ENCODE assay signal across 11 mouse cellular contexts in the genomic region with DNA sequence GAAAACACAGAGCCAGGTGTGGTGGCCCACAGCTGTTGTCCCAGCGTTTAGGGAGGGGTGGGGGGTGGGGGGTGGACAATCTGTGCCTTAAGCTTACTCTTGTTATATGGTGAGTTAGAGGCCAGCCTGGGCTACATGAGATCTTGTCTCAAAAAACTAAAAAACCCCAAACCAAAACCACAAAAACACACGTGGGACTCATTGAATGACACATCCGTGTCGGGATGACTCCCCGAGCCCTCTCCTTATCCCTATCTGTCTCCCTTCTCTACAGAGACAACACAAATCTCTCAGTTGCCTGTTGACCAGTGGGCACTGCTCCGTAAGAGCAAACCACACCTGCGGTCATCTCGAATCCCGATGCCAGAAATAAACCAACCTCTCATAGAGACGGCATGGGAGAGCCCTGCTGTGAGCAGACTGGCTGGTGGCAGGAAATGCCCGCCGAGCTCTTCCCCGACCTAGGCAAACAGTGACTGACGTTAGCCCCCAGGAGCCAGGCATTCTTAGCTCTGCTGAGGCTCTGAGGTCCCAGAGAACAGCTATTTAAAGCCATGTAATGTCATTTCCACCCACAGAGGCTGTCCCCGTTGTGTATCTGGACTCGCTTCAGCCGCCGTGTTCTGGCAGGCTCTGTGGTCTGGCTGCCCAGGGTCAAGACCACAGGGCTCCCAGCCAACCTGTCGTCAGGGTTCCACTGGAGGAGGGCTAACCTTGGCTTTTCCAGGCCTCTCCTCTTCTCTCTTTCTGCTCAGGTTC. TPM values are rescaled to one million over a fixed set of nuclear protein-coding genes. Genes with fewer than 3 reads are reported as not detected.
DNase-seq lines count a peak whose midpoint lies in the region; ATAC-seq and TF ChIP-seq lines count a peak whose summit lies in the region.
"Had no signal": no experiment of that assay in that cellular context is flagged by ENCODE, and none has a peak within 500 bp of the region (broad histone marks: within the 10 kb centered on the region; RNA-seq: fewer than 3 reads in every experiment).

No protein-coding gene starts in this region.

- H3K27me3 ChIP-seq in C2C12 (ENCODE audit: control insufficient read depth, insufficient read depth, insufficient read length): peaks cover 3% of the 10 kb centered on the region
- H3K27me3 ChIP-seq in heart, embryonic 15.5 days: no peaks in the 10 kb centered on the region
- H3K27me3 ChIP-seq: forebrain, embryonic 13.5 days; neural tube, embryonic 12.5 days; stomach, embryonic 15.5 days had no signal

- H3K79me3 ChIP-seq in C2C12 (ENCODE audit: low read depth): no peaks in the 10 kb centered on the region

- peaks cover 8% of the 10 kb centered on the region for H3K4me1 ChIP-seq in heart, embryonic 15.5 days (replicated peaks)
- H3K4me1 ChIP-seq: stomach, embryonic 15.5 days had no signal

- DNase-seq in cerebellum, adult 11 months: peak; percentile 14
- peak; percentile 65 to 72 for DNase-seq in cerebellum, postnatal 25 days
- no peak for DNase-seq in frontal cortex, postnatal 36 days (ENCODE audit: low spot score in 2 of 2)
- DNase-seq in right cerebral cortex, adult 2 months (ENCODE audit: low spot score in 2 of 2): no peak

- H3K27ac ChIP-seq in heart, embryonic 15.5 days: peak overlapping the region; percentile 71
- H3K27ac ChIP-seq: forebrain, embryonic 13.5 days; neural tube, embryonic 12.5 days; stomach, embryonic 15.5 days had no signal

- H3ac ChIP-seq in C2C12 (ENCODE audit: control insufficient read depth, insufficient read length, low read depth): no peak overlapping the region

- no peaks in the 10 kb centered on the region for H3K36me3 ChIP-seq in C2C12 (ENCODE audit: control insufficient read depth, insufficient read depth)
- no peaks in the 10 kb centered on the region for H3K36me3 ChIP-seq in heart, embryonic 15.5 days
- H3K36me3 ChIP-seq: neural tube, embryonic 12.5 days; stomach, embryonic 15.5 days had no signal

- 26% methylated on average over 19 of the region's 19 CpGs for WGBS in heart, embryonic 15.5 days

- ATAC-seq in cerebellum, adult (ENCODE audit: insufficient number of reproducible peaks, low FRiP score, low TSS enrichment): no peak; the same call in 1 of the 2 replicates
- ATAC-seq in heart, embryonic 15.5 days (replicated peaks; ENCODE audit: insufficient number of reproducible peaks, insufficient read depth, low FRiP score, low read depth): peak; percentile 50
- no peak for ATAC-seq in erythroid progenitor cell, adult 5-6 weeks (replicated peaks; ENCODE audit: low FRiP score, poor library complexity, severe bottlenecking)
- ATAC-seq: forebrain, embryonic 13.5 days had no signal

- H3K9ac ChIP-seq in heart, embryonic 15.5 days: no peak overlapping the region; the same call in 1 of the 2 replicates
- H3K9ac ChIP-seq: forebrain, embryonic 13.5 days; neural tube, embryonic 12.5 days; stomach, embryonic 15.5 days had no signal

- no peak for TF ChIP-seq CTCF in C2C12 (IDR thresholded peaks at IDR 0.05; ENCODE audit: control insufficient read depth, insufficient read depth, insufficient read length)

- H3K4me2 ChIP-seq in heart, embryonic 15.5 days: peak overlapping the region; percentile 30
- H3K4me2 ChIP-seq: forebrain, embryonic 13.5 days; neural tube, embryonic 12.5 days; stomach, embryonic 15.5 days had no signal

- no peaks in the 10 kb centered on the region for H3K79me2 ChIP-seq in C2C12 (ENCODE audit: control insufficient read depth, insufficient read depth)

- no peak overlapping the region for H3K4me3 ChIP-seq in C2C12 (ENCODE audit: insufficient read depth, poor library complexity, severe bottlenecking)
- H3K4me3 ChIP-seq in heart, embryonic 15.5 days: no peak overlapping the region
- H3K4me3 ChIP-seq: forebrain, embryonic 13.5 days; neural tube, embryonic 12.5 days; stomach, embryonic 15.5 days had no signal

- H3K9me3 ChIP-seq in heart, embryonic 15.5 days (replicated peaks): no peaks in the 10 kb centered on the region
- H3K9me3 ChIP-seq: forebrain, embryonic 13.5 days; neural tube, embryonic 12.5 days; stomach, embryonic 15.5 days had no signal

TF ChIP-seq in C2C12, 6 proteins besides CTCF, POLR2A, EP300 and RAD21:
- peak; percentile 27 for TF ChIP-seq USF1 (IDR thresholded peaks at IDR 0.05; ENCODE audit: low read depth)
- no peak for TF ChIP-seq FOSL1 (IDR thresholded peaks at IDR 0.05; ENCODE audit: insufficient read depth, low read length, poor library complexity, severe bottlenecking)

RNA-seq across cellular contexts. Expression of a gene that starts 24.3 kb away (rescaled TPM):
- polyA plus RNA-seq in C2C12 (2012; fragmentation: generic; extraction: Trizol): 0.09 TPM
- polyA plus RNA-seq in heart, embryonic 15.5 days (2015; fragmentation: Nextera tagmentation; extraction: Ambion mirVana): 0.76 and 1.7 TPM in 2 replicates
- not detected in 2 replicates for total RNA-seq in erythroid progenitor cell, adult 5-6 weeks (2015; ENCODE audit: low replicate concordance)
- not detected in 2 replicates for total RNA-seq in erythroid progenitor cell, adult 5-6 weeks (2017; ENCODE audit: low replicate concordance)

RNA-seq across cellular contexts. Expression of a gene that starts 37.2 kb away (rescaled TPM):
- polyA plus RNA-seq in C2C12 (2012; fragmentation: generic; extraction: Trizol): not detected
- polyA plus RNA-seq in heart, embryonic 15.5 days (2015; fragmentation: Nextera tagmentation; extraction: Ambion mirVana): 0.34 and 0.80 TPM in 2 replicates
- total RNA-seq in erythroid progenitor cell, adult 5-6 weeks (2015; ENCODE audit: low replicate concordance): not detected in 2 replicates
- not detected in 2 replicates for total RNA-seq in erythroid progenitor cell, adult 5-6 weeks (2017; ENCODE audit: low replicate concordance)

RNA-seq across cellular contexts. Expression of a gene that starts 59.3 kb away (rescaled TPM):
- polyA plus RNA-seq in C2C12 (2012; fragmentation: generic; extraction: Trizol): 21.0 TPM
- polyA plus RNA-seq in heart, embryonic 15.5 days (2015; fragmentation: Nextera tagmentation; extraction: Ambion mirVana): 17.3 and 25.3 TPM in 2 replicates
- 5.8 TPM in 1 of 2 replicates, not detected in the other for total RNA-seq in erythroid progenitor cell, adult 5-6 weeks (2015; ENCODE audit: low replicate concordance)
- total RNA-seq in erythroid progenitor cell, adult 5-6 weeks (2017; ENCODE audit: low replicate concordance): 1.4 and 7.9 TPM in 2 replicates

Comparison
In these comparisons a context has a peak if more than half of its experiments do, and no peak if none do; other contexts are left out.
1. DNase-seq: peak in cerebellum, adult 11 months (single experiment) and cerebellum, postnatal 25 days (2 of 2); none in frontal cortex, postnatal 36 days (0 of 2) and right cerebral cortex, adult 2 months (0 of 2).